Comparison of ENCODE assay signal across 12 mouse cellular contexts in the genomic region with DNA sequence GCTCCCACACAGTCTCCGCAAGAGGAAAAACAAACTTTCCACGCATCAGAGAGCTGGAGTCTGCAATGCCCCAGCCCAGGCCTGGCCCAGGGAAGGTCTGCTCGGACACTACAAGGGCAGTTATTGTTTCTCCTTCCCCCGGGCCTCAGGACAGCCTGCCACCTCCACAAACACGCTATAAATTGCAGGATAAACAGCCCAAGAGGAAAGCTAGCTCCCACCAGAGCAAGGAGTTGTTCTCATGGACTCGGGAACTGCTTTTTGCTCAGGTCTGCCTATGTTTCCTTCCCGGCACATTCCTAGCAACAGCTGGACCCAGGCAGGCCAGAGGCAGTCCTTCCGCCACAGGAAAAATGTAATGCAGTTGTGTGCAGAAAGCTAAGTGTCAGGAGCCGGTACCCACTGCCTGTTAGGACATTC. TPM values are rescaled to one million over a fixed set of nuclear protein-coding genes. Genes with fewer than 3 reads are reported as not detected.
DNase-seq lines count a peak whose midpoint lies in the region; ATAC-seq and TF ChIP-seq lines count a peak whose summit lies in the region.
"Had no signal": no experiment of that assay in that cellular context is flagged by ENCODE, and none has a peak within 500 bp of the region (broad histone marks: within the 10 kb centered on the region; RNA-seq: fewer than 3 reads in every experiment).

No protein-coding gene starts in this region.

- WGBS in hindbrain, embryonic 10.5 days = 49% methylated on average over 9 of the region's 9 CpGs
- 58% methylated on average over 9 of the region's 9 CpGs for WGBS in hindbrain, embryonic 11.5 days
- WGBS in embryonic facial prominence, embryonic 13.5 days = 38% methylated on average over 9 of the region's 9 CpGs
- WGBS in limb, embryonic 14.5 days = 48% methylated on average over 9 of the region's 9 CpGs

- peak overlapping the region; percentile 57 for H3K27ac ChIP-seq in hindbrain, embryonic 10.5 days
- H3K27ac ChIP-seq in hindbrain, embryonic 11.5 days (ENCODE audit: low read depth, low read length) = no peak overlapping the region
- H3K27ac ChIP-seq in embryonic facial prominence, embryonic 13.5 days = peak overlapping the region; percentile 33; the same call in 1 of the 2 replicates
- peak overlapping the region; percentile 56 for H3K27ac ChIP-seq in limb, embryonic 14.5 days (replicated peaks; ENCODE audit: low read depth, low read length)
- H3K27ac ChIP-seq: hindbrain, embryonic 15.5 days had no signal

- H3K4me1 ChIP-seq in hindbrain, embryonic 10.5 days (replicated peaks) = peaks cover 55% of the 10 kb centered on the region
- H3K4me1 ChIP-seq in hindbrain, embryonic 11.5 days (replicated peaks; ENCODE audit: control insufficient read depth, insufficient read depth, low read length) = no peaks in the 10 kb centered on the region
- H3K4me1 ChIP-seq in embryonic facial prominence, embryonic 13.5 days = peaks cover 54% of the 10 kb centered on the region
- peaks cover 24% of the 10 kb centered on the region for H3K4me1 ChIP-seq in limb, embryonic 14.5 days (ENCODE audit: control insufficient read depth, insufficient read depth, low read length)

- H3K36me3 ChIP-seq in hindbrain, embryonic 10.5 days = no peaks in the 10 kb centered on the region
- no peaks in the 10 kb centered on the region for H3K36me3 ChIP-seq in hindbrain, embryonic 11.5 days (ENCODE audit: control insufficient read depth, insufficient read depth, low read length)
- H3K36me3 ChIP-seq in embryonic facial prominence, embryonic 13.5 days = 0 out of 2 replicates have a peak, but pooled peaks cover 5% of the 10 kb centered on the region
- no peaks in the 10 kb centered on the region for H3K36me3 ChIP-seq in limb, embryonic 14.5 days (ENCODE audit: control insufficient read depth, insufficient read depth, low read length)
- H3K36me3 ChIP-seq: hindbrain, embryonic 15.5 days had no signal

- ATAC-seq in hindbrain, embryonic 11.5 days (ENCODE audit: low FRiP score) = no peak
- ATAC-seq in embryonic facial prominence, embryonic 13.5 days (ENCODE audit: insufficient number of reproducible peaks, insufficient read depth, low FRiP score, low TSS enrichment, low read depth) = no peak
- 0 out of 2 replicates have a peak, but pooled peaks have one; percentile 10 for ATAC-seq in limb, embryonic 14.5 days (ENCODE audit: low FRiP score, low read depth)
- ATAC-seq: midbrain, embryonic 16.5 days had no signal

- H3K4me3 ChIP-seq in hindbrain, embryonic 10.5 days = no peak overlapping the region
- H3K4me3 ChIP-seq in hindbrain, embryonic 11.5 days (ENCODE audit: low read depth, low read length) = no peak overlapping the region
- H3K4me3 ChIP-seq in embryonic facial prominence, embryonic 13.5 days = no peak overlapping the region
- no peak overlapping the region for H3K4me3 ChIP-seq in limb, embryonic 14.5 days (replicated peaks; ENCODE audit: low read length)
- H3K4me3 ChIP-seq: hindbrain, embryonic 15.5 days had no signal

- H3K27me3 ChIP-seq in hindbrain, embryonic 10.5 days (ENCODE audit: insufficient read depth, poor library complexity, severe bottlenecking) = no peaks in the 10 kb centered on the region; the same call in none of the 2 replicates
- H3K27me3 ChIP-seq in hindbrain, embryonic 11.5 days (ENCODE audit: control insufficient read depth, insufficient read depth, low read length) = no peaks in the 10 kb centered on the region
- H3K27me3 ChIP-seq in embryonic facial prominence, embryonic 13.5 days = no peaks in the 10 kb centered on the region
- H3K27me3 ChIP-seq in limb, embryonic 14.5 days (ENCODE audit: control insufficient read depth, insufficient read depth, low read length) = no peaks in the 10 kb centered on the region
- H3K27me3 ChIP-seq: hindbrain, embryonic 15.5 days had no signal

- H3K4me2 ChIP-seq in hindbrain, embryonic 11.5 days (replicated peaks; ENCODE audit: low read depth, low read length) = no peak overlapping the region
- no peak overlapping the region for H3K4me2 ChIP-seq in embryonic facial prominence, embryonic 13.5 days
- H3K4me2 ChIP-seq in limb, embryonic 14.5 days (replicated peaks; ENCODE audit: low read depth, low read length, severe bottlenecking) = no peak overlapping the region
- H3K4me2 ChIP-seq: hindbrain, embryonic 15.5 days had no signal

- no peaks in the 10 kb centered on the region for H3K9me3 ChIP-seq in hindbrain, embryonic 10.5 days
- no peaks in the 10 kb centered on the region for H3K9me3 ChIP-seq in hindbrain, embryonic 11.5 days (ENCODE audit: control insufficient read depth, low read length)
- no peaks in the 10 kb centered on the region for H3K9me3 ChIP-seq in embryonic facial prominence, embryonic 13.5 days
- H3K9me3 ChIP-seq in limb, embryonic 14.5 days (ENCODE audit: control insufficient read depth, low read length) = no peaks in the 10 kb centered on the region
- H3K9me3 ChIP-seq: hindbrain, embryonic 15.5 days had no signal

- no peak for DNase-seq in hindbrain, embryonic 10.5 days (ENCODE audit: low spot score)
- no peak for DNase-seq in hindbrain, embryonic 11.5 days (ENCODE audit: low spot score)
- peak; percentile 73 for DNase-seq in kidney, adult 18-20 months
- DNase-seq in limb, embryonic 14.5 days (ENCODE audit: low spot score) = no peak
- DNase-seq in cerebellum, postnatal 36 days = no peak
- no peak for DNase-seq in urinary bladder, adult 2 months (ENCODE audit: low spot score)
- no peak for DNase-seq in frontal cortex, postnatal 36 days (ENCODE audit: low spot score in 2 of 2)
- DNase-seq: cerebellum, adult 18-20 months; thymus, postnatal 25 days had no signal

- TF ChIP-seq POLR2A in limb, embryonic 14.5 days (IDR thresholded peaks at IDR 0.05; ENCODE audit: borderline replicate concordance, extremely low read depth, insufficient read depth, insufficient read length) = no peak

- no peak overlapping the region for H3K9ac ChIP-seq in hindbrain, embryonic 11.5 days (ENCODE audit: low read depth, low read length)
- H3K9ac ChIP-seq in embryonic facial prominence, embryonic 13.5 days = peak overlapping the region; percentile 21; the same call in 1 of the 2 replicates
- no peak overlapping the region for H3K9ac ChIP-seq in limb, embryonic 14.5 days (ENCODE audit: low read depth, low read length, severe bottlenecking)
- H3K9ac ChIP-seq: hindbrain, embryonic 15.5 days had no signal

RNA-seq across cellular contexts. Expression of a gene that starts 23.6 kb away (rescaled TPM):
- 6.2 and 10.3 TPM in 2 replicates for polyA plus RNA-seq in hindbrain, embryonic 10.5 days (2016; fragmentation: Nextera tagmentation; extraction: Ambion mirVana)
- polyA plus RNA-seq in hindbrain, embryonic 11.5 days (2014; fragmentation: Nextera tagmentation; extraction: Ambion mirVana) = 6.2 and 6.3 TPM in 2 replicates
- polyA plus RNA-seq in embryonic facial prominence, embryonic 13.5 days (2015; fragmentation: Nextera tagmentation; extraction: Ambion mirVana) = 34.8 and 40.4 TPM in 2 replicates
- polyA plus RNA-seq in limb, embryonic 14.5 days (2012; rRNA removed) = 52.3 and 56.6 TPM in 2 replicates
- polyA plus RNA-seq in limb, embryonic 14.5 days (2014; fragmentation: Nextera tagmentation; extraction: Ambion mirVana) = 26.7 and 32.9 TPM in 2 replicates
- polyA plus RNA-seq in urinary bladder, adult 2 months (2012; rRNA removed) = 95.1 and 96.4 TPM in 2 replicates
